14 mouse cellular contexts compared by ENCODE assay signal in the genomic region with DNA sequence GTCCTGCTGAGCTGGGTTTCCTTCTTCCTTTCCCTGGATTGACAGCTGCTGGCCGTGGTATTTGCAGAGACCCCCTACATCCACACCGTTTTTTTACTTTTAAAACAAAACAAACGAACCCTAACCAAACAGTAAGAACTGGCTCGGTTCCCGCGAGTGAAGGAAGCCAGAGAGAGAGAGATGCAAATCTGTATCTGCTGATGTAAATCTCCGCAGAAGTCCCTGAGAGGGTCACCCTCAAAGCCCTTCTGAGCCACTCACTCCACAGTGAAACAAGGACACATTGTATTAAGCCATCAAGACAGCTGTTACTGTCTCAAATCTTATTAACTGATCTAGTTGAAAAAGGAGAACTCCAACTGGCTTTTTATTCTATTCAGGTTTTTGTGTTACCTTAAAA. TPM values are rescaled to one million over a fixed set of nuclear protein-coding genes. Genes with fewer than 3 reads are reported as not detected.
DNase-seq lines count a peak whose midpoint lies in the region; ATAC-seq and TF ChIP-seq lines count a peak whose summit lies in the region.
"Had no signal": no experiment of that assay in that cellular context is flagged by ENCODE, and none has a peak within 500 bp of the region (broad histone marks: within the 10 kb centered on the region; RNA-seq: fewer than 3 reads in every experiment).

No protein-coding gene starts in this region.

- no peaks in the 10 kb centered on the region for H3K27me3 ChIP-seq in kidney, postnatal 0 days (ENCODE audit: insufficient read depth, low read length)
- H3K27me3 ChIP-seq in kidney, embryonic 16.5 days (ENCODE audit: insufficient read depth, low read length): no peaks in the 10 kb centered on the region
- H3K27me3 ChIP-seq in stomach, embryonic 14.5 days (ENCODE audit: control insufficient read depth, insufficient read depth, low read length): no peaks in the 10 kb centered on the region
- H3K27me3 ChIP-seq in stomach, postnatal 0 days (ENCODE audit: control insufficient read depth, insufficient read depth, low read length): no peaks in the 10 kb centered on the region

- DNase-seq in embryo, embryonic 11 days: peak; percentile 28
- no peak for DNase-seq in embryo, embryonic 9.5 days (ENCODE audit: extremely low spot score)
- no peak for DNase-seq in kidney, postnatal 0 days (ENCODE audit: low spot score)
- DNase-seq in stomach, postnatal 0 days (ENCODE audit: low spot score): no peak
- no peak for DNase-seq in thymus, adult 18-20 months
- DNase-seq in urinary bladder, postnatal 10 days (ENCODE audit: low spot score): no peak
- DNase-seq: cerebellum, adult 9-11 months; layer of hippocampus, adult 9-11 months; left cerebral cortex, postnatal 4 days; liver, postnatal 0 days; thymus, postnatal 14 days had no signal

- 0 out of 2 replicates have a peak overlapping the region, but pooled peaks have one; percentile 31 for H3K9ac ChIP-seq in kidney, postnatal 0 days (ENCODE audit: low read depth, low read length)
- no peak overlapping the region for H3K9ac ChIP-seq in kidney, embryonic 16.5 days (replicated peaks; ENCODE audit: low read length)
- H3K9ac ChIP-seq in stomach, embryonic 14.5 days (replicated peaks; ENCODE audit: low read depth, low read length): no peak overlapping the region
- H3K9ac ChIP-seq in stomach, postnatal 0 days (ENCODE audit: low read length): no peak overlapping the region
- H3K9ac ChIP-seq: liver, postnatal 0 days had no signal

- H3K4me1 ChIP-seq in kidney, postnatal 0 days (replicated peaks; ENCODE audit: insufficient read depth, low read length): no peaks in the 10 kb centered on the region
- H3K4me1 ChIP-seq in kidney, embryonic 16.5 days (ENCODE audit: insufficient read depth, low read length): peaks cover 8% of the 10 kb centered on the region; the same call in 1 of the 2 replicates
- peaks cover 8% of the 10 kb centered on the region; the same call in 1 of the 2 replicates for H3K4me1 ChIP-seq in stomach, embryonic 14.5 days (ENCODE audit: control insufficient read depth, insufficient read depth, low read length)
- no peaks in the 10 kb centered on the region for H3K4me1 ChIP-seq in stomach, postnatal 0 days (replicated peaks; ENCODE audit: control insufficient read depth, insufficient read depth)

- no peaks in the 10 kb centered on the region for H3K36me3 ChIP-seq in kidney, postnatal 0 days (ENCODE audit: insufficient read depth, low read length)
- no peaks in the 10 kb centered on the region for H3K36me3 ChIP-seq in kidney, embryonic 16.5 days (ENCODE audit: insufficient read depth, low read length)
- H3K36me3 ChIP-seq in stomach, embryonic 14.5 days (ENCODE audit: control insufficient read depth, insufficient read depth, low read length): no peaks in the 10 kb centered on the region
- H3K36me3 ChIP-seq in stomach, postnatal 0 days (ENCODE audit: control insufficient read depth, insufficient read depth, low read length): no peaks in the 10 kb centered on the region

- no peak overlapping the region for H3K4me3 ChIP-seq in kidney, postnatal 0 days (replicated peaks; ENCODE audit: low read depth, low read length)
- H3K4me3 ChIP-seq in kidney, embryonic 16.5 days (ENCODE audit: low read length): no peak overlapping the region
- H3K4me3 ChIP-seq in stomach, embryonic 14.5 days (ENCODE audit: low read depth, low read length): no peak overlapping the region
- no peak overlapping the region for H3K4me3 ChIP-seq in stomach, postnatal 0 days (ENCODE audit: low read depth, low read length)

- H3K9me3 ChIP-seq in kidney, postnatal 0 days (replicated peaks; ENCODE audit: low read length): no peaks in the 10 kb centered on the region
- no peaks in the 10 kb centered on the region for H3K9me3 ChIP-seq in kidney, embryonic 16.5 days (ENCODE audit: low read length)
- no peaks in the 10 kb centered on the region for H3K9me3 ChIP-seq in stomach, embryonic 14.5 days (ENCODE audit: control insufficient read depth, low read depth, low read length)
- H3K9me3 ChIP-seq in stomach, postnatal 0 days (ENCODE audit: control insufficient read depth, low read length): no peaks in the 10 kb centered on the region

- no peak overlapping the region for H3K27ac ChIP-seq in kidney, postnatal 0 days
- H3K27ac ChIP-seq in kidney, embryonic 16.5 days (ENCODE audit: low read length): no peak overlapping the region
- H3K27ac ChIP-seq in stomach, embryonic 14.5 days (ENCODE audit: low read length): no peak overlapping the region
- H3K27ac ChIP-seq in stomach, postnatal 0 days (replicated peaks): no peak overlapping the region

- no peak for TF ChIP-seq CTCF in kidney, postnatal 0 days (IDR thresholded peaks at IDR 0.05; ENCODE audit: low read depth)
- TF ChIP-seq CTCF in stomach, postnatal 0 days (IDR thresholded peaks at IDR 0.05; ENCODE audit: low read depth): no peak

- TF ChIP-seq EP300 in stomach, postnatal 0 days (optimal IDR thresholded peaks at IDR 0.05): no peak

- H3K4me2 ChIP-seq in kidney, postnatal 0 days (ENCODE audit: low read length): no peak overlapping the region
- H3K4me2 ChIP-seq in kidney, embryonic 16.5 days (replicated peaks; ENCODE audit: low read depth, low read length): no peak overlapping the region; the same call in 1 of the 2 replicates
- H3K4me2 ChIP-seq in stomach, embryonic 14.5 days (replicated peaks; ENCODE audit: low read depth, low read length): peak overlapping the region; percentile 2; the same call in 1 of the 2 replicates
- H3K4me2 ChIP-seq in stomach, postnatal 0 days (replicated peaks; ENCODE audit: low read depth): no peak overlapping the region
- H3K4me2 ChIP-seq: heart, embryonic 11.5 days had no signal

- ATAC-seq in kidney, postnatal 0 days (replicated peaks; ENCODE audit: low FRiP score, low read depth): no peak
- ATAC-seq in kidney, embryonic 16.5 days (ENCODE audit: low FRiP score, low TSS enrichment): no peak
- ATAC-seq in stomach, embryonic 14.5 days (ENCODE audit: insufficient number of reproducible peaks, insufficient read depth, low FRiP score, low read depth): no peak
- no peak for ATAC-seq in stomach, postnatal 0 days (ENCODE audit: low FRiP score, low TSS enrichment)
- ATAC-seq: liver, postnatal 0 days had no signal

- 9% methylated on average over 7 of the region's 7 CpGs for WGBS in kidney, postnatal 0 days
- 14% methylated on average over 7 of the region's 7 CpGs for WGBS in kidney, embryonic 16.5 days
- 6% methylated on average over 7 of the region's 7 CpGs for WGBS in stomach, embryonic 14.5 days
- 14% methylated on average over 7 of the region's 7 CpGs for WGBS in stomach, postnatal 0 days

RNA-seq across cellular contexts. Expression of a gene that starts 39.9 kb away (rescaled TPM):
- polyA plus RNA-seq in kidney, postnatal 0 days (2015; fragmentation: Nextera tagmentation; extraction: Ambion mirVana): 18.1 and 19.8 TPM in 2 replicates
- 12.6 and 17.8 TPM in 2 replicates for polyA plus RNA-seq in kidney, embryonic 16.5 days (2015; fragmentation: Nextera tagmentation; extraction: Ambion mirVana)
- 11.2 and 11.6 TPM in 2 replicates for polyA plus RNA-seq in stomach, embryonic 14.5 days (2014; fragmentation: Nextera tagmentation; extraction: Ambion mirVana)
- 8.2 and 9.3 TPM in 2 replicates for polyA plus RNA-seq in stomach, postnatal 0 days (2015; fragmentation: Nextera tagmentation; extraction: Ambion mirVana)

RNA-seq across cellular contexts. Expression of a gene that starts 40.4 kb away (rescaled TPM):
- 1,196 and 1,208 TPM in 2 replicates for polyA plus RNA-seq in kidney, postnatal 0 days (2015; fragmentation: Nextera tagmentation; extraction: Ambion mirVana)
- polyA plus RNA-seq in kidney, embryonic 16.5 days (2015; fragmentation: Nextera tagmentation; extraction: Ambion mirVana): 1,366 and 1,384 TPM in 2 replicates
- polyA plus RNA-seq in stomach, embryonic 14.5 days (2014; fragmentation: Nextera tagmentation; extraction: Ambion mirVana): 1,555 and 1,628 TPM in 2 replicates
- 653 and 712 TPM in 2 replicates for polyA plus RNA-seq in stomach, postnatal 0 days (2015; fragmentation: Nextera tagmentation; extraction: Ambion mirVana)

RNA-seq across cellular contexts. Expression of a gene that starts 40.5 kb away (rescaled TPM):
- 29.2 and 33.6 TPM in 2 replicates for polyA plus RNA-seq in kidney, postnatal 0 days (2015; fragmentation: Nextera tagmentation; extraction: Ambion mirVana)
- polyA plus RNA-seq in kidney, embryonic 16.5 days (2015; fragmentation: Nextera tagmentation; extraction: Ambion mirVana): 41.1 and 45.2 TPM in 2 replicates
- 51.6 and 54.4 TPM in 2 replicates for polyA plus RNA-seq in stomach, embryonic 14.5 days (2014; fragmentation: Nextera tagmentation; extraction: Ambion mirVana)
- polyA plus RNA-seq in stomach, postnatal 0 days (2015; fragmentation: Nextera tagmentation; extraction: Ambion mirVana): 14.8 and 15.5 TPM in 2 replicates
